Mouse (Mus musculus) neural tube, embryonic 15.5 days (tissue): ENCODE data around the gene Naa80. TPM values are rescaled to one million over a fixed set of nuclear protein-coding genes. Genes with fewer than 3 reads are reported as not detected.

Experiments used
- ATAC-seq: fragments of 200-750 bp; cut with Nextera tagmentation; 2 replicates; pipeline ENCODE4 v1.8.0; 2017; ENCODE audit warnings: mild to moderate bottlenecking, moderate TSS enrichment, moderate library complexity; ENCODE audit not compliant: low FRiP score
- H3K27ac ChIP-seq: fragments of 300-500 bp; sonication (generic); replicated peaks from 2 replicates; pipeline ENCODE4 v1.5.1; 2015; ENCODE audit warnings: mild to moderate bottlenecking, inconsistent platforms
- H3K27me3 ChIP-seq: fragments of 300-500 bp; sonication (generic); replicated peaks from 2 replicates; pipeline ENCODE4 v1.6.1; 2015; ENCODE audit warnings: inconsistent platforms
- H3K36me3 ChIP-seq: fragments of 300-500 bp; sonication (generic); 2 replicates; pipeline ENCODE4 v1.6.1; 2015; ENCODE audit warnings: inconsistent platforms
- H3K4me1 ChIP-seq: fragments of 300-500 bp; sonication (generic); 2 replicates; pipeline ENCODE4 v1.6.1; 2015; ENCODE audit warnings: inconsistent platforms
- H3K4me2 ChIP-seq: fragments of 300-500 bp; sonication (generic); 2 replicates; pipeline ENCODE4 v1.6.1; 2015; ENCODE audit warnings: inconsistent platforms, mild to moderate bottlenecking, moderate library complexity
- H3K4me3 ChIP-seq: fragments of 300-500 bp; sonication (generic); replicated peaks from 2 replicates; pipeline ENCODE4 v1.5.1; 2015; ENCODE audit warnings: mild to moderate bottlenecking, inconsistent platforms
- H3K9ac ChIP-seq: fragments of 300-500 bp; sonication (generic); replicated peaks from 2 replicates; pipeline ENCODE4 v1.6.1; 2015; ENCODE audit warnings: mild to moderate bottlenecking, inconsistent platforms
- H3K9me3 ChIP-seq: fragments of 300-500 bp; sonication (generic); replicated peaks from 2 replicates; pipeline ENCODE4 v1.6.1; 2016; ENCODE audit warnings: inconsistent platforms
- WGBS: fragments of 180-500 bp; shearing (Covaris S2); methylation state at CpG from one replicate; pipeline ENCODE4 v1.1.7; 2015; ENCODE audit warnings: mixed read lengths; 5-methylcytosine and 5-hydroxymethylcytosine counted together
- polyA plus RNA-seq: library from polyadenylated mRNA; unstranded; fragments of >200 nt; fragmentation: Nextera tagmentation; extraction: Ambion mirVana; gene quantifications from 2 replicates; pipeline ENCODE4 v1.2.1, GENCODE M21; 2015

Naa80 gene
- 16.9 and 19.7 TPM in 2 replicates for polyA plus RNA-seq

DNA sequence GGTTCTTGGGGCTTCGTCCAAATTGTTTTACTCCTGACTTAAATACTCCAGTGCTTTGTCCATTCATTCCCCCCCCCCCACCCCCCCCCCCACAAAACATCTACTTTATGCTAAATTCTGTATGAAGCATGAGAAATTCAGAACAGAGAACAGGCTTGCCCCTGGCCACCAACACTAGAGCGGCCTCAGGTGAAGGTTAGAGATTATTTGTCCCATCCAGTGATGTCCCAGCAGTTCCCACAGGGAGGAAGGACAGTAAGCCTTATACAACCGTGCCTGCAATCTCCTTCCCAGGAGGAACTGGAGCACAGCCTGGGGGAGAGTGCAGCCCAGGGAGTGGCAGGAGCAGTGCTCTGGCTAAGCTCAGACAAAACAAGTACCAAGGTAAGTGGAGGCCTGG is at the start of gene Naa80:
Gene Naa80 (plus strand): TSS at position 301 of the 400 bp plus-strand sequence.
- Histone ChIP-seq H3K36me3 (peaks cover 10% of the 10 kb centered on the region; the same call in 1 of the 2 replicates), H3K9me3 (no peaks in the 10 kb centered on the region), H3K9ac (peak within 1 kb of the TSS; percentile 14; the same call in 1 of the 2 replicates), H3K4me2 (peak within 1 kb of the TSS; percentile 94), H3K27me3 (no peaks in the 10 kb centered on the region), H3K4me3 (no peak within 1 kb of the TSS), H3K27ac (no peak within 1 kb of the TSS), H3K4me1 (peaks cover 47% of the 10 kb centered on the region)
- 77% methylated on average over 3 of the region's 3 CpGs for WGBS
- no peak for ATAC-seq

DNA sequence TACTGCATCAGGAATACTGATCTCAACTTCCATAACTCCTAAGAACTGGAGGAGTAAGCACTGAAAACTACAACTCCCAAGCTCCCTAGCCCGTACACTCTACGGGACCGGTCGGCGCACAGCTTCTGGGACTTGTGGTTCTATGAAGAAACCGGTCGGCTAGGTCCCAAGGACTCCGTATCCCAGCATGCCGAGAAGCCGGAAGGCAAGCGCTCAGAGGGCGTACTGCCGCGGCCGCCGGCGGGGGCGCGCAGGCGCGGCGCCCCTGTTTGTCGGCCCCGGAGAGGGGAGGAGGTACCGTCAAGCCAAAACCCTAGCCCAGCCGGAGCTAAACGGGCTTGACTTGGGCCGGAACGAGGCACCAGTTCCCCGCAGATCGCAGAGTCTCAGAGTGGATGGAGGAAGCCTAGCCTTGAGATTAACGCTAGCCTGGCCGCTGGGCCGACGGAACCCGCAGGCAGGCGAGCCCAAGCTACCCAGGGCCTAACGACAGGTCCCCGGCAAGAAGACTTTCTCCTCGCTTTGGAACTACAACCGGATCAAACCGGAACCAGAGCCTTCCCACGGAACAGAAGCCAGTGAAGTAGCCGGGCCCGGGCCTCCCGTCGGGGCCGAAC is 44.8 kb upstream of the Naa80 start, which contains the start of gene Tmem115:
Gene Tmem115 (plus strand): TSS at position 155 of the 617 bp plus-strand sequence.
- Histone ChIP-seq H3K4me3 (peak within 1 kb of the TSS; percentile 89), H3K27ac (peak within 1 kb of the TSS; percentile 80), H3K36me3 (peaks cover 14% of the 10 kb centered on the region), H3K9ac (peak within 1 kb of the TSS; percentile 86), H3K9me3 (no peaks in the 10 kb centered on the region), H3K27me3 (no peaks in the 10 kb centered on the region), H3K4me2 (peak within 1 kb of the TSS; percentile 95), H3K4me1 (peaks cover 42% of the 10 kb centered on the region)
- ATAC-seq: peak; percentile 97
- under 1% methylated on average over 48 of the region's 48 CpGs for WGBS

GRCm38 (mm10) chr9:107534408-107535202 is 44.1 kb upstream of the Naa80 start:
- Histone ChIP-seq H3K9me3 (no peaks in the 10 kb centered on the region), H3K4me3 (peak overlapping the region; percentile 89), H3K9ac (peak overlapping the region; percentile 86), H3K36me3 (peaks cover 21% of the 10 kb centered on the region), H3K4me1 (peaks cover 42% of the 10 kb centered on the region), H3K4me2 (peak overlapping the region; percentile 95), H3K27me3 (no peaks in the 10 kb centered on the region), H3K27ac (peak overlapping the region; percentile 80)
- peak; percentile 20 for ATAC-seq
- WGBS: under 1% methylated on average over 40 of the region's 40 CpGs

DNA sequence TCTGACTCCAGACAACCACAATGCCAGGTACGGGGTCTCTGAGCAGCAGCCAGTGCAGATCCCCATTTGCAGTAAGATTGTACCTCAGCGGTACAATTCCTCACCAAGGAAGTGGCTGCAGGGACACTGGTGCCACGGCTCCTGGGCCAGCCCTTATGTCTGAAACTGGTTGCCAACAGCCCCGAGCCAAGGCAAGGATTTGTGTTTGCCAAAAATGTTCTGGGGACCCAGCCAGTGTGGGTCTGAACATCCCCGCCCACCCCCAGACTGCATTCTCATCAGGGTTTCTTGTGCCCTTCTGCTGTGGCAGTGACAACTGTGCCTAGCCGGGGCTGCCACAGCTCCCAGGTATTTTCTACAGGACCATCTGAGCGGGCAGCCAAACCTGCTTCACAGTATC is 40.5 kb upstream of the Naa80 start:
- no peaks in the 10 kb centered on the region for H3K9me3 ChIP-seq
- H3K4me1 ChIP-seq: peaks cover 68% of the 10 kb centered on the region
- no peak overlapping the region for H3K9ac ChIP-seq
- ATAC-seq: no peak
- H3K4me3 ChIP-seq: no peak overlapping the region
- H3K4me2 ChIP-seq: no peak overlapping the region
- H3K27me3 ChIP-seq: no peaks in the 10 kb centered on the region
- peaks cover 28% of the 10 kb centered on the region for H3K36me3 ChIP-seq
- no peak overlapping the region for H3K27ac ChIP-seq
- WGBS: 95% methylated on average over 7 of the region's 7 CpGs

DNA sequence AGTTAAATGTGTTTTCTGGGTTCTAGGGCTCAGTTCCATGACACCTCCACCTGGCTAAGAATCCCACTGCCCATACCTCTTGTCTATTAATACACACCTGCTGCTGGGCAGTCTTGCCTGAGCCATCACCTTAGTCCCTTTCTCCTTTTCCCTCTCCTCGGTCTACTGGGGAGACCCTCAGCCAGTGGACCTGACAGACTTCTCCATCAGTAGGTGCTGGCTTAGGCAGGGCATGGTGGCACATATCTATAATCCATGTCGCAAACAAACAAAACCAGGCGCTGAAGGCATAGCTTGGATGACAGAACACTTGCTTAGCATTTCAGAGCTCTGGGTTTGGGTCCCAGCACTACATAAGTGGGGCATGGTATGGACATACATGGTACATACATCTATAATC is 40.0 kb upstream of the Naa80 start:
- H3K4me3 ChIP-seq: no peak overlapping the region
- H3K4me1 ChIP-seq: peaks cover 67% of the 10 kb centered on the region
- H3K27ac ChIP-seq: no peak overlapping the region
- H3K9me3 ChIP-seq: no peaks in the 10 kb centered on the region
- H3K9ac ChIP-seq: no peak overlapping the region
- H3K27me3 ChIP-seq: no peaks in the 10 kb centered on the region
- ATAC-seq: no peak
- WGBS: 94% methylated on average over 3 of the region's 3 CpGs
- peaks cover 32% of the 10 kb centered on the region for H3K36me3 ChIP-seq
- H3K4me2 ChIP-seq: no peak overlapping the region

DNA sequence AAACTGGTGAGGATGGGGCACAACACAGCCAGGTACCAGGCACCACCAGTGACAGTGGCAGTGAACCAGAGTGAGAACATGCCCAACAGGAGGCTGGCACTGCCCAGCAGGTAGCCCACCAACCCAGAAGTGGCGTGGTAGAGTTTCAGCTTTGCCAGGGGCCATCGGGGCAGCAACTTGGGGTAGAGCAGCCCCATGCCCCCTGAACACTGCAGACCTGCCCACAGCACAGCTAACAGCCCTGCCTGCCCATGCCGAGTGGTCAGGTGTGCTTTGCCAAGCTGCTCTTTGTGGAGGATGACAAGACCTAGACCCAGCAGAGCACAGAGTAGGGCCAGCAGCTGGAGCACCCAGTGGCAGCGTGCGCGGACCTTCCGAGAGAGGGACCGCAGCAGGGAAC is 38.7 kb upstream of the Naa80 start:
- Histone ChIP-seq H3K27ac (no peak overlapping the region), H3K36me3 (peaks cover 45% of the 10 kb centered on the region), H3K4me3 (no peak overlapping the region), H3K27me3 (no peaks in the 10 kb centered on the region), H3K9ac (no peak overlapping the region), H3K4me1 (peaks cover 65% of the 10 kb centered on the region), H3K4me2 (peak overlapping the region; percentile 80; the same call in 1 of the 2 replicates), H3K9me3 (no peaks in the 10 kb centered on the region)
- WGBS: 95% methylated on average over 8 of the region's 8 CpGs
- no peak for ATAC-seq

DNA sequence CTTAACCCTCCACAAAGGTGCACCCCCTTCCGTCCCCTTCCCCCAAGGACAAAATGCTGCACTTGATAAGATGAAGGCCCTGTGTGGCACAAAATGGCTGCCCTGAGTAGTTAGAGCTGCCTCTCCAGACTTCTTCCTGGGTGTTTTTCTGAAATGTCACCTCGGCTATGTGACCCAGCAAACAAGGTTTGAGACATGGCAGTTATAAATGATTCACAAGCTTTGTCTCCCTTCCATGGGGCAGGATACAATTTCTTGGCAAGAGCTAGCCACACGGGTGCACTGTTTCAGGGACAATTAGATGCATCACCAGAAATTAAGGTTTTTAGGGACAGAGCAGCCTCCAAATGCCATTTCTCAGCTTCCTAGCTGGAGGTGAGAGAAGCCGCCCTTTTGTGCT is 38.3 kb upstream of the Naa80 start:
- H3K4me1 ChIP-seq: peaks cover 60% of the 10 kb centered on the region
- ATAC-seq: no peak
- no peaks in the 10 kb centered on the region for H3K27me3 ChIP-seq
- peak overlapping the region; percentile 63 for H3K4me3 ChIP-seq
- H3K36me3 ChIP-seq: peaks cover 45% of the 10 kb centered on the region
- WGBS: 72% methylated on average over 4 of the region's 4 CpGs
- H3K27ac ChIP-seq: no peak overlapping the region
- H3K4me2 ChIP-seq: peak overlapping the region; percentile 80
- H3K9me3 ChIP-seq: no peaks in the 10 kb centered on the region
- H3K9ac ChIP-seq: no peak overlapping the region

DNA sequence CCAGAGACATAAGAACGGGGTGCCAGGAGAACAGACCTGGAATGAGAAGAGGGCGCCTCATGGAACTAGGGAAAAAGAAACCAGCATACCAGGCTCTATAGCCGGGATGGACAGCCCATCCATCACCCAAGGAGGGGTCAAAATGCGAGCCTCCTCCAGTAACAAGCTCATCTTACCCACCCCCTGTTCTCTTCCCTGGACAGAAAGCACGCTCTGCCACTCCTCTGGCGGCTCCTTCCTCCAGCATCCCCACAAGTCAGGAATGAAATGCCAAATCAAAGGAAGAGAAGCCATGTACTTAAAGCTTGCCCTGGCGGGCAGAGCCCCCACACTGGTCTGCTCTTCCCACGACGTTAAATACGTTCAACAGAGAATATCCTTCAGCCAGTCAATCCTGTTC is 37.7 kb upstream of the Naa80 start:
- Histone ChIP-seq H3K9ac (peak overlapping the region; percentile 57), H3K9me3 (no peaks in the 10 kb centered on the region), H3K4me1 (peaks cover 57% of the 10 kb centered on the region), H3K4me2 (peak overlapping the region; percentile 80), H3K27me3 (no peaks in the 10 kb centered on the region), H3K27ac (peak overlapping the region; percentile 82; the same call in 1 of the 2 replicates), H3K36me3 (peaks cover 45% of the 10 kb centered on the region), H3K4me3 (peak overlapping the region; percentile 63)
- WGBS: 33% methylated on average over 10 of the region's 10 CpGs
- ATAC-seq: no peak

DNA sequence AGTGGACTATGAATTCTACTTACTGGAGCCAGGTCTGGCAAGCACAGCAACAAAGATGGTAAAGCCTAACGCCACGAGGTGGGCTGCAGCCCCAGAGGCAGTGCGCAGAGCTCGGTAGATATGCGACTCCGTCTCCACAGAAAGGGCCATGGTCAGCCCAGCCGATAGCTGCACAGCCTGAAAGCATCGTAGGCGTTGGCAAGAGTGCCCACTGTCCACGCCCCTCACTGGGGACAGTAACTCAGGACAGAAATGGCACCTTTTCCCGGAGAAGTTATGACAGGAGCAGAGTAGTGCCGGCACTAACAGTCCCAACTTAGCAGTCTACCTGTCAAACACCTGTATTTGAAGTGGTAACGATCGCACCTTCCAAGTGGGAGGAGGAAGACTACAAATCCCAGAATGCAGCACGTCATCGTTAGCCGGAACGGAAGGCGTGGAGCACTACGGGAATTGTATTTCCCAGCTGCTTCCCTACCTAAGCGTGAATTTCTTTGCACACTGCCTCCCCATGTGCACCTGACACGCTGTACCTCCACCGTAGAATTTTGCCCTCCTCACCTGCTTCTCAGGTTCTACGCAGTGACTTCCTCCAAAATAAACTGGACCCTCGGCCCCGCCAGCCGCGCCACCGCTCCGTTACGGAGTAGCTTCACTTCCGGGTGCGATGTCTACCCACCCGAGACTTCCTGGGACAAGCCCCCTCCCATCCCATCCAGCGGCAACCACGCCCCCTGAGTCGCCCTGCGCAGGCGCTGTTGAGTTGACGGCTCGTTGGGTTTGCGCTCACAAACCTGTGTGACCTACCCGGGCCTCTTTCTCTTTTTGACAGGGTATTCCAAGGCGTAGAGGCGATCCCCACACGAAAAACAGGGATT is 37.0 kb upstream of the Naa80 start, which contains the start of the genes Cyb561d2 and Nprl2:
Gene Cyb561d2 (minus strand): TSS at position 720 of the 878 bp plus-strand sequence.
Gene Nprl2 (plus strand): TSS at position 753 of the 878 bp plus-strand sequence.
- peak within 1 kb of the TSS; percentile 82 for H3K27ac ChIP-seq
- peak; percentile 89 for ATAC-seq
- no peaks in the 10 kb centered on the region for H3K27me3 ChIP-seq
- peak within 1 kb of the TSS; percentile 57 for H3K9ac ChIP-seq
- H3K4me2 ChIP-seq: peak within 1 kb of the TSS; percentile 80
- no peaks in the 10 kb centered on the region for H3K9me3 ChIP-seq
- WGBS: under 1% methylated on average over 46 of the region's 46 CpGs
- H3K4me1 ChIP-seq: peaks cover 57% of the 10 kb centered on the region
- H3K36me3 ChIP-seq: peaks cover 45% of the 10 kb centered on the region
- peak within 1 kb of the TSS; percentile 63 for H3K4me3 ChIP-seq

DNA sequence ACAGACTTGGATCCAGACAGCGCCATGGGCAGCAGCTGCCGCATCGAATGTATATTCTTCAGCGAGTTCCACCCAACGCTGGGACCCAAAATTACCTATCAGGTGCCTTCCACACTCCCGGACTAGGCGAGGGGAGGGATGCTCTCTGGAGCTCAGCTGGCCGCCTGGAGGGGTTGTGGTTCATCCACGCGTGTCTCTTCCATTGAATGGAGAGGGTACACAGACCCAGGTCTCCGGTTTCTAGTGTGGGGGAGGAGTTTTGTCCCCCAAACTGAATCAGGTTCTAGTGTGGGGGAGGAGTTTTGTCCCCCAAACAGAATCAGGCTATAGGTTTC is 36.4 kb upstream of the Naa80 start:
- peak overlapping the region; percentile 63 for H3K4me3 ChIP-seq
- WGBS: 3% methylated on average over 11 of the region's 11 CpGs
- peaks cover 57% of the 10 kb centered on the region for H3K4me1 ChIP-seq
- H3K9me3 ChIP-seq: no peaks in the 10 kb centered on the region
- no peaks in the 10 kb centered on the region for H3K27me3 ChIP-seq
- ATAC-seq: peak; percentile 18; the same call in 1 of the 2 replicates
- peaks cover 45% of the 10 kb centered on the region for H3K36me3 ChIP-seq
- H3K27ac ChIP-seq: peak overlapping the region; percentile 82
- peak overlapping the region; percentile 80 for H3K4me2 ChIP-seq
- H3K9ac ChIP-seq: peak overlapping the region; percentile 57

- Histone ChIP-seq H3K27me3 (no peaks in the 10 kb centered on the region), H3K4me1 (peaks cover 57% of the 10 kb centered on the region)
- 47% methylated on average over 8 of the region's 8 CpGs for WGBS
Measured at GRCm38 (mm10) chr9:107542721-107543120, 36.0 kb upstream of the Naa80 start.

More at GRCm38 (mm10) chr9:107542721-107543120, 36.0 kb upstream of the Naa80 start:
- Histone ChIP-seq H3K4me3 (peak overlapping the region; percentile 63), H3K9me3 (no peaks in the 10 kb centered on the region), H3K36me3 (peaks cover 43% of the 10 kb centered on the region), H3K9ac (peak overlapping the region; percentile 57), H3K4me2 (peak overlapping the region; percentile 80), H3K27ac (no peak overlapping the region)
- ATAC-seq: no peak
